Mouse (Mus musculus) hematopoietic stem cell, adult 5-6 weeks (primary cell): ENCODE results near the gene Cd9. TPM values are rescaled to one million over a fixed set of nuclear protein-coding genes. Genes with fewer than 3 reads are reported as not detected.
A peak's percentile ranks its signal among the peaks of the same experiment; 100 is the strongest.

Experiments used
- ATAC-seq, 2 experiments: fragments of 125-278 bp in 1 of 2; replicated peaks in 1 of 2; 2 replicates each; pipeline ENCODE4 v1.8.0; 2016 to 2017; ENCODE audit warnings: inconsistent platforms in 2 of 2, mild to moderate bottlenecking in 2 of 2, moderate number of reproducible peaks in 2 of 2, low read depth in 1 of 2, moderate TSS enrichment in 1 of 2; ENCODE audit not compliant: low FRiP score in 2 of 2, poor library complexity in 2 of 2, severe bottlenecking in 2 of 2, insufficient read depth in 1 of 2, low TSS enrichment in 1 of 2
- total RNA-seq: library from RNA; stranded (forward); fragments of 172-1452, 232-1000 nt; gene quantifications from 2 replicates; pipeline ENCODE4 v1.2.3, GENCODE M21; 2017

The Cd9 gene
- total RNA-seq, 1 experiment from 2014 or later, result 83.3 TPM

- no peak for ATAC-seq
These were observed 32.8 kb downstream of the Cd9 start for GRCm38 (mm10) chr6:125461788-125462187.

DNA sequence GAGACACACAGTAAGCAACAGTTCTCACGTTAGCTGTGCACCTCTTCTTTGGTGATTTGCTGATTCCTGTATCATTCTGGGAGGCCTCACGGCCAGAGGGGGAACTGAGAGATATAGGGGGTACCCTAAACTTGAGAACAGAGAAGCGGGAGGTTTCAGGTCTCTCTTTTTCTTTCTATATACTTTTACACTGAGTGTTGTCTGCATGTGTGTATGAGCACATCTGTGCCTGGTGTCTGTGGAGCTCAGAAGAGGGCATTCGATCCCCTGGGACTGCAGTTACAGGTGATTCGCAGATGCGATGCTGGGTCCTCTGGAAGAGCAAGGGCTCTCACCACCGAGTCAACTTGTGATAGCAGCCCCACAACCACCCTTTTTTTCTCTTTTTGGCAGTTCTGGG lies 33.3 kb downstream of the Cd9 start:
- no peak for ATAC-seq

- no peak for ATAC-seq
These were observed 34.0 kb downstream of the Cd9 start for GRCm38 (mm10) chr6:125460589-125460988.

DNA sequence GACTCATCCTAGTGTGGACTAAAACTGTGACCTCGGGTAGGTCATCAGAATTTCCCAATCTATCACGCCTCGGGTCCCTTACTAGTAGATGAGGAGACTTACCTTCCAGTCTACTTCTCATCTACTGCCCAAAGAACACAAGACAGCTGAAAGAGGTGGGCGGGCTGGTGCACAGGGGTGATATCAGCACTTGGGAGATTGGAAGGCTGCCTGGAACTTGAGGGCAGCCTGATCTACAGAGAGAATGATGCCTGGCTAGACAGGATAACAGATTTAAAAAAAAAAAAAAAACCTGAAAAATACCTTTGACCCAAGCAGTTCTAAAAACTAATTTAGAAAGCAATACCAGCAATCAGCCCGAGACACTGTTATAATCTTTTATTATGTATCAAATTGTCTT lies 34.7 kb downstream of the Cd9 start:
- no peak for ATAC-seq

DNA sequence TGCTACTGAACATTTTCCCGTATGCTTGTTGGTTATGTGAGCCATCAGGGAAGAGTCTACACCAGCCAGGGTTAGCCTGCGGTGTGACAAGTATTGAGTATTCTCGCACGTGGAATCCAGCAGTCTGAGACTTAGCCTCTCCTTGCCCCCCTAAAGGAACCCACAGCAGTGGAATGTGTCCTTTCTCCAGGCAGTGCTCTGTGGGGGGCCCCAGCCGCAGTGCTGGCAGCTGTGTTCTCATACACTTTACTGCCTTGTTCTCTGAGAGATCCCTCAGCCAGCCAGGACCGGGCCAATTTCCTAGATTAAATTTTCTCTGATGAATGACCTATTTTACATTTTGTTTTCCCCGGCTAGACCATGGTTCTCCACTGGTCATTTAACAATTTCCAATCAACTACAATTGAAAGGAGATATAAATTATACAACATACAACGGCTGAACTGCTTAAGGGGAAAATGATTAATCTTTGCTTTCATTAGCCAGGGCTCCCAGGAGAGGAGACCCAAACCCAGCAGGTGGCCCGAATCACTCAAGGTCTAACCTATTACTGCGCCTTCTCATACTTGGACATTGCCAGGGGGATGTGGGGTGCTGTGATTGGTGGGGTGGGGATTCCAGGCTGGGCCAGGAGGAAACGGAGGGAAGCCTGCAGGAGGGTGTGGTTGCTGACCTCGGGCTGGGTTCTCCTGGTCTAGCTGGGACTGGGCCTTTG lies 38.6 kb downstream of the Cd9 start:
- ATAC-seq, result no peak

- ATAC-seq, result no peak; a peak in 1 of 4 replicates
These were observed 39.9 kb downstream of the Cd9 start for GRCm38 (mm10) chr6:125454731-125455130.

- ATAC-seq, result no peak
These were observed 40.3 kb downstream of the Cd9 start for GRCm38 (mm10) chr6:125454299-125454698.

GRCm38 (mm10) chr6:125447660-125448059 lies 46.9 kb downstream of the Cd9 start:
- ATAC-seq, result no peak

DNA sequence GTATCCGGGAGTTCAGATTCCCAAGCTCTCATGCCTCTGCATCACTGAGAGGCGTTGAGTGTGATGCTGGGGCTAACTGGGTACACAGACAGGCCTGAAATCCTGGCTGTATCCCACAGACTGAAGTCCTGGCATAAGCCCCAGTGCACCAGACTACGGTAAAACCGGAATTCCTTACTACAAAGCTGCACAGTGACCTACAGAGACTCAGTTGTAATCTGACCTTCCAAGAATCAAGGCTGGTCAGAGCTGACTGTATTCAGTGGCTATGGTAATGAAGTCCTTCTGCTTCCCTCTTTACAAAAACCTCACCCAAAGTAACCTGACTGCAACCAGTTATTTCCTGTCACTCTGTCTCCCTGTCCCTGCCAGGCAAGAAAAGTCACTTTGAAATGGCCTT lies 47.4 kb downstream of the Cd9 start:
- ATAC-seq, result peak; percentile 20 to 27; a peak in 1 of 4 replicates

DNA sequence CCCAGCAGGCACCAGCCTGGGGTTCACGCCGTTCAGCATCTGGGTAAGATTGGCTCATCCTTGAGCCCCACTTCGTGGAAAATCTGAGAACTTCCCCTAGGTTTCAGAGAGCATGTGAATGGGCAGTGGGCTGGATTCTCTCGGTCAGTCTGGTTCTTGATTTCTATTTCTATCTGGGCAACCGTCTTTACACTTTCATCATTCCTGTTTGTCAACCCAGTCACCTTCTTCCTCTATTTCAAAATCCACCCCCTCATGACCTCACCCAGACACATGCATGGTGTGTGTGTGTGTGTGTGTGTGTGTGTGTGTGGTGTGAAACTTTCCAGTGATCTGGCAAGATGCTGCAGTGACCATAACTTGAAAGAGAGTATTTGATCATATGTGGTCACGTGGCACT lies 49.2 kb downstream of the Cd9 start:
- peak; percentile 54 to 72; a peak in 3 of 4 replicates for ATAC-seq

- ATAC-seq, result no peak
These were observed 52.0 kb downstream of the Cd9 start for GRCm38 (mm10) chr6:125442591-125442990.

- ATAC-seq, result no peak
These were observed 57.8 kb downstream of the Cd9 start for GRCm38 (mm10) chr6:125436753-125437152.

GRCm38 (mm10) chr6:125434735-125435518 lies 59.7 kb downstream of the Cd9 start:
- no peak for ATAC-seq

GRCm38 (mm10) chr6:125433704-125434447 lies 60.7 kb downstream of the Cd9 start:
- peak in 1 of 2 experiments; percentile 26; a peak in 1 of 4 replicates for ATAC-seq

DNA sequence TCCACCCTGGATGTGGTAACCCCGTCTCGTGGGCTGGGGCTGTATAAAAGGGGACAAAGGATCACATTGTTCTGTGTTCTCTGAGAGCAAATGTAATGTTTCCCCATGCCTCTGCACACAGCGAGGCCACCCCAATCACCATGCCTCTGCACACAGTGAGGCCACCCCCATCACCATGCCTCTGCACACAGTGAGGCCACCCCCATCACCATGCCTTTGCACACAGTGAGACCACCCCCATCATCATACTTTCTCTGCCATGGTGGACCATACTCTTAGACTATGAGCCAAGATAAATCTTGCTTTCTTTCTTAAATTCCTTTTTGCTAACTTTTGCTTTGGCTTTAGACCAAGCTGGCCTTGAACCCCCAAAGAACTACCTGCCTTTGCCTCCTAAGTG lies 61.3 kb downstream of the Cd9 start:
- ATAC-seq, result no peak

- no peak for ATAC-seq
These were observed 62.1 kb downstream of the Cd9 start for GRCm38 (mm10) chr6:125432522-125432921.

GRCm38 (mm10) chr6:125430982-125431381 lies 63.6 kb downstream of the Cd9 start:
- no peak for ATAC-seq

- peak in 1 of 2 experiments; percentile 29; a peak in 1 of 4 replicates for ATAC-seq
These were observed 64.1 kb downstream of the Cd9 start for GRCm38 (mm10) chr6:125430358-125430958.
